Mouse (Mus musculus): Measurements from ENCODE around the gene Sox18. TPM values are rescaled to one million over a fixed set of nuclear protein-coding genes. Genes with fewer than 3 reads are reported as not detected.

Sox18 gene
- 10 to 100 TPM; 37.8 to 46.2 TPM for total RNA-seq (2021)
- 74.4 and 105 TPM in 2 replicates for polyA plus RNA-seq (2012; rRNA removed)
- long read RNA-seq, transcript Sox18-201 (2 exons, 1,620 nt): major isoform, 15 of 15 reads
- long read RNA-seq, partial matches to known transcripts: 0 of 15 reads
- long read RNA-seq, other reads (novel, unspliced or antisense): 0 of 15 reads

DNA sequence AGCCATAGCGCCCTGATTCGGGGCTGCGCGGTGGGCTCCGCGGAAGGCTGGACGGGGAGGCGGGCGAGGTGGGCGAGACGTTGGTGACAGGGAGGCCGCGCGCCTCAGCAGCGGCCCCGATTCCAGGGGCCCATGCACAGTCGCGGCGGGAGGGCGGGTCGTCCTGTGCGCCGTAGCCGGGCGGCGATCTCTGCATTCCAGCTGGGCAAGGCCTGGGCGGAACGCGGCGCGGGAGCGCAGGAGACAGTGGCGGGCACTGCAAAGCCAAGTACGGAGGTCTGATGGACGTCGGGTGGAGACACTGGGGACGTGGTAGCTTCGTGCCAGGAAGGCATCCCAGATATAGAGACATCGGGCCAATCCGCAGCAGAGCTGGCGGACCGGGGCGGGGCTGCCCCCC lies at the start of gene Sox18:
TSS of gene Sox18 (minus strand) at position 315 of the 400 bp plus-strand sequence.
- DNase-seq: peak; percentile 86 to 89
- Histone ChIP-seq H3K36me3 (ENCODE audit: control insufficient read depth, insufficient read depth, low read length) (peaks cover 2% of the 10 kb centered on the region; the same call in 1 of the 2 replicates), H3K4me3 (peak within 1 kb of the TSS; percentile 63), H3K4me1 (ENCODE audit: control insufficient read depth, insufficient read depth, low read length) (peaks cover 14% of the 10 kb centered on the region), H3K79me2 (replicated peaks; ENCODE audit: control insufficient read depth, insufficient read depth, low read length) (no peaks in the 10 kb centered on the region), H3K27me3 (ENCODE audit: control insufficient read depth, insufficient read depth, low read length) (peaks cover 4% of the 10 kb centered on the region; the same call in 1 of the 2 replicates), H3K27ac (peak within 1 kb of the TSS; percentile 93), H3K9ac (ENCODE audit: low read depth, low read length) (peak within 1 kb of the TSS; percentile 97)
- intact Hi-C loops (cut with DNase I): loop anchor here (5.0 to 10.0 kb wide), 2 partner anchors 199 to 397 kb away; no protein-coding TSS in a partner anchor
- WGBS: 1% methylated on average over 43 of the region's 43 CpGs
- TF ChIP-seq POLR2A (IDR thresholded peaks at IDR 0.05; ENCODE audit: insufficient read depth, low read depth, low read length) (peak; percentile 99), CTCF (IDR thresholded peaks at IDR 0.05) (no peak), EP300 (IDR thresholded peaks at IDR 0.05; ENCODE audit: insufficient read depth, low read depth, low read length) (peak; percentile 88; the same call in 1 of the 2 replicates)

DNA sequence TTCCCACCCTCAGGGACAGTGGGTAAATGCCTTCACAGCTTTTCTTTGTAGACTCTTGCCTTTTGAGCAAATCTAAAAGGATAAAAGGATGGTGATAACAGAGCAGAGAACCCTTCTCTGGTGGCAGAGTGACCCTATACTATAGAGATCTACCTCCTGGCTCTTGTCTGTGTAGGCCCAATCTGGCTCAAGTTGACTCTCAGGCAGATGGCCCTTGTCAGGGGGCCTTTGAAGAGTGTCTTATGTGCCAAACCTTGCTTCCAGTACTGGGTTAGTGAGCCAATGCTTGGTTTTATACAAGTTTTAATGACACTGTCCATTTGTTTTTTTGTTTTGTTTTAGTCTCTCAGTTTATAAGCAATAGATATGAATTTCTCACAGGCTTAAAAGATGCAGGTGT lies 49.8 kb upstream of the Sox18 start:
- H3K36me3 ChIP-seq (ENCODE audit: control insufficient read depth, insufficient read depth, low read length): no peaks in the 10 kb centered on the region
- TF ChIP-seq CTCF (IDR thresholded peaks at IDR 0.05) (no peak), EP300 (IDR thresholded peaks at IDR 0.05; ENCODE audit: insufficient read depth, low read depth, low read length) (no peak), POLR2A (IDR thresholded peaks at IDR 0.05; ENCODE audit: insufficient read depth, low read depth, low read length) (no peak)
- intact Hi-C loops (cut with DNase I): no loop called here
- no peak overlapping the region for H3K9ac ChIP-seq (ENCODE audit: low read depth, low read length)
- DNase-seq: no peak
- no peaks in the 10 kb centered on the region for H3K4me1 ChIP-seq (ENCODE audit: control insufficient read depth, insufficient read depth, low read length)
- no peak overlapping the region for H3K4me3 ChIP-seq
- H3K27ac ChIP-seq: no peak overlapping the region
- H3K79me2 ChIP-seq (replicated peaks; ENCODE audit: control insufficient read depth, insufficient read depth, low read length): no peaks in the 10 kb centered on the region
- no peaks in the 10 kb centered on the region for H3K27me3 ChIP-seq (ENCODE audit: control insufficient read depth, insufficient read depth, low read length)

DNA sequence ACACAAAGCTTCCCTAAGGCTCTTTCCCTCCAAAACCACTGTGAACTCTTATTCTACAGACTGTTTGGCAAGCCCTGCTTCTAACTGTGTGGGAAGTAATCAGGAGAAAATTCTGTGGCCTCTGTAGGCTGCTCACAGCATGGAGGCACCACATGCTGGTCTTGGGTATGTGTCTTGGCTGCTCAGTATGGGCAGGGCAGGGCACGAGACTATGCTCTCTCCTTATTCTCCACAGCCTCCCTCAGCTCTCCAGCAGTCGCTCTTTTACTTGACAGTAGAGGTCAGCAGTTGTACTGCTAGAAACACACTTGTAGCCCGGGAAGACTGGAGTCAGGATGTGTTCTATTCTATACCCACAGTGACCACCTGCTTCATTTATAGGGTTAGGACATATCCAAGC lies 48.6 kb upstream of the Sox18 start:
- WGBS: 30% methylated on average over 3 of the region's 3 CpGs
- intact Hi-C loops (cut with DNase I): no loop called here
- DNase-seq: no peak
- no peaks in the 10 kb centered on the region for H3K36me3 ChIP-seq (ENCODE audit: control insufficient read depth, insufficient read depth, low read length)
- no peak overlapping the region for H3K9ac ChIP-seq (ENCODE audit: low read depth, low read length)
- H3K4me1 ChIP-seq (ENCODE audit: control insufficient read depth, insufficient read depth, low read length): no peaks in the 10 kb centered on the region
- no peak overlapping the region for H3K27ac ChIP-seq
- no peak overlapping the region for H3K4me3 ChIP-seq
- H3K79me2 ChIP-seq (replicated peaks; ENCODE audit: control insufficient read depth, insufficient read depth, low read length): no peaks in the 10 kb centered on the region
- no peaks in the 10 kb centered on the region for H3K27me3 ChIP-seq (ENCODE audit: control insufficient read depth, insufficient read depth, low read length)
- TF ChIP-seq POLR2A (IDR thresholded peaks at IDR 0.05; ENCODE audit: insufficient read depth, low read depth, low read length) (no peak), EP300 (IDR thresholded peaks at IDR 0.05; ENCODE audit: insufficient read depth, low read depth, low read length) (no peak), CTCF (IDR thresholded peaks at IDR 0.05) (no peak)

DNA sequence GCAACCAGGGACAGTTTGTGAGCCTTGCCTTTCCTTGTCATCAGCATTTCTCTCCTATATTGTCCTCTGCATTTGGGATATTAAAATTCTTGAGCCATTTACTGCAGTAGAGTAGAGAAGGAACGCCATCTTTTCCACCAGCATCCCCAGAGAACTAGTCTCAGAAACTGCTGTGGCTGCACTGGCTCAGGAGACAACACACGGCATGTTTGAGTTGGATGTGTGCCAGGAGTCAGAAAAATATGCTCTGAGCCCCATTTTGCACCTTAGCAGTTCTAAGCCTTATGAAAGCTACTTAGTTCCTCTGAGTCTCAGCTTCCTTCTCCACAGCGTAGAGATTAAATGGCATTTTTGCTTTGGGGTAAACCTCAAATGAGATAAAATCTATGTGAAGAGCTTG lies 45.6 kb upstream of the Sox18 start:
- H3K27me3 ChIP-seq (ENCODE audit: control insufficient read depth, insufficient read depth, low read length): no peaks in the 10 kb centered on the region
- no peak for DNase-seq
- TF ChIP-seq CTCF (IDR thresholded peaks at IDR 0.05): no peak
- TF ChIP-seq POLR2A (IDR thresholded peaks at IDR 0.05; ENCODE audit: insufficient read depth, low read depth, low read length): no peak
- no peak for TF ChIP-seq EP300 (IDR thresholded peaks at IDR 0.05; ENCODE audit: insufficient read depth, low read depth, low read length)
- intact Hi-C loops (cut with DNase I): no loop called here
- H3K27ac ChIP-seq: no peak overlapping the region
- no peaks in the 10 kb centered on the region for H3K79me2 ChIP-seq (replicated peaks; ENCODE audit: control insufficient read depth, insufficient read depth, low read length)
- H3K4me1 ChIP-seq (ENCODE audit: control insufficient read depth, insufficient read depth, low read length): no peaks in the 10 kb centered on the region
- WGBS: 34% methylated on average over 3 of the region's 3 CpGs
- H3K36me3 ChIP-seq (ENCODE audit: control insufficient read depth, insufficient read depth, low read length): no peaks in the 10 kb centered on the region
- H3K9ac ChIP-seq (ENCODE audit: low read depth, low read length): no peak overlapping the region
- H3K4me3 ChIP-seq: no peak overlapping the region

DNA sequence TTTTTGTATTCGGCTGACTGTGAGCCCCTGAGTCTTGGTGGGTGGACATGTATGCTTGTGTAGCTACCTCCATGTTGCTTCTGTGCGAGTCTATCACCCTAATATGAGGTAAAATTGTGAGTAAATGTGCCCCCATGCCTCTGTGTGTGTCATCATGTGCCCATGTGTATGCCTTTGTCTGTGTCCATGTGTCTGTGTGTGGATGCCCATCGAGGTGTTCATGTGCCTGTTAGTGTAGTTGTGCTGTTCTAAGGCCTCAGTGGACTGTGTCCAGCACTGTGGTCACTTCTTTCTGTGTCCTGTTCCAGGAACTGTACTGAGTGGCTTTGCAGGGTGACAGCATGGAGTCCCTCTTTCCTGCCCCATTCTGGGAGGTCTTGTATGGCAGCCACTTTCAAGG lies 43.9 kb upstream of the Sox18 start:
- H3K27ac ChIP-seq: no peak overlapping the region
- no peak overlapping the region for H3K9ac ChIP-seq (ENCODE audit: low read depth, low read length)
- H3K4me3 ChIP-seq: no peak overlapping the region
- DNase-seq: no peak
- no peaks in the 10 kb centered on the region for H3K4me1 ChIP-seq (ENCODE audit: control insufficient read depth, insufficient read depth, low read length)
- TF ChIP-seq CTCF (IDR thresholded peaks at IDR 0.05) (no peak), POLR2A (IDR thresholded peaks at IDR 0.05; ENCODE audit: insufficient read depth, low read depth, low read length) (no peak), EP300 (IDR thresholded peaks at IDR 0.05; ENCODE audit: insufficient read depth, low read depth, low read length) (no peak)
- intact Hi-C loops (cut with DNase I): no loop called here
- H3K79me2 ChIP-seq (replicated peaks; ENCODE audit: control insufficient read depth, insufficient read depth, low read length): no peaks in the 10 kb centered on the region
- H3K36me3 ChIP-seq (ENCODE audit: control insufficient read depth, insufficient read depth, low read length): no peaks in the 10 kb centered on the region
- WGBS: 61% methylated on average over 3 of the region's 3 CpGs
- H3K27me3 ChIP-seq (ENCODE audit: control insufficient read depth, insufficient read depth, low read length): no peaks in the 10 kb centered on the region

GRCm38 (mm10) chr2:181714903-181715326 lies 43.5 kb upstream of the Sox18 start, which contains the start of gene Oprl1:
TSS of gene Oprl1 (plus strand) at chr2:181715016.
- H3K36me3 ChIP-seq (ENCODE audit: control insufficient read depth, insufficient read depth, low read length): no peaks in the 10 kb centered on the region
- H3K27ac ChIP-seq: no peak within 1 kb of the TSS
- no peak within 1 kb of the TSS for H3K9ac ChIP-seq (ENCODE audit: low read depth, low read length)
- 3% methylated on average over 7 of the region's 7 CpGs for WGBS
- no peaks in the 10 kb centered on the region for H3K4me1 ChIP-seq (ENCODE audit: control insufficient read depth, insufficient read depth, low read length)
- no peaks in the 10 kb centered on the region for H3K27me3 ChIP-seq (ENCODE audit: control insufficient read depth, insufficient read depth, low read length)
- intact Hi-C loops (cut with DNase I): no loop called here
- TF ChIP-seq EP300 (IDR thresholded peaks at IDR 0.05; ENCODE audit: insufficient read depth, low read depth, low read length) (no peak), POLR2A (IDR thresholded peaks at IDR 0.05; ENCODE audit: insufficient read depth, low read depth, low read length) (no peak), CTCF (IDR thresholded peaks at IDR 0.05) (no peak)
- H3K4me3 ChIP-seq: no peak within 1 kb of the TSS
- no peak for DNase-seq
- H3K79me2 ChIP-seq (replicated peaks; ENCODE audit: control insufficient read depth, insufficient read depth, low read length): no peaks in the 10 kb centered on the region
